Mouse (Mus musculus): Measurements from ENCODE around the gene Dek.

DNA sequence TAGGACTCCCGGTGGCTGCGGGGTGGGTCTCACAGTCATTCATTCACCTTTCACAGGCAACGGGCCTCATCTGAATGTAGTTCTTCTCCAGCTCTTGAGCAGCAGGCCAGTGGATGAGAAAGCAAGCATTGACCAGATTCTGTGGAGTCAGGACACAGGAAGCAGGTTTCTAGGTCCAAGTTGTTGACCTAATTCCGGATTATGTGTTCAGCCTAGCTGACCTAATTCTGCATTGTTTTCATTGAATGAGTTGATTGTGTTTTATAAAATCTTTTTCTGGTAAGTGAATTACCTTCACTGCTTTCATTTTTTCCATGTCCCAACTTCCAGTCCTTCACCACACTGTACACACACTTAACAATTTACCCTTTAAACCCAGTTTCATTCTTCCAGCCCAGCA lies 48.9 kb upstream of the Dek start:
- no peak for TF ChIP-seq CTCF (IDR thresholded peaks at IDR 0.05)
- TF ChIP-seq EP300 (IDR thresholded peaks at IDR 0.05; ENCODE audit: insufficient read depth, low read depth, low read length), result no peak
- no peak for TF ChIP-seq POLR2A (IDR thresholded peaks at IDR 0.05; ENCODE audit: insufficient read depth, low read depth, low read length)

Measured in heart, adult 2 months (tissue).